Mouse (Mus musculus): ENCODE measurements around the gene Ireb2. TPM values are rescaled to one million over a fixed set of nuclear protein-coding genes. Genes with fewer than 3 reads are reported as not detected.
A peak's percentile ranks its signal among the peaks of the same experiment; 100 is the strongest.
"Not testable (repeated sequence)": the region's sequence is repeated elsewhere in the genome, so short reads cannot be mapped to it uniquely, and the experiment has no call there.

Gene Ireb2
- total RNA-seq, 1 experiment from 2014 or later = 61.2 TPM

DNA sequence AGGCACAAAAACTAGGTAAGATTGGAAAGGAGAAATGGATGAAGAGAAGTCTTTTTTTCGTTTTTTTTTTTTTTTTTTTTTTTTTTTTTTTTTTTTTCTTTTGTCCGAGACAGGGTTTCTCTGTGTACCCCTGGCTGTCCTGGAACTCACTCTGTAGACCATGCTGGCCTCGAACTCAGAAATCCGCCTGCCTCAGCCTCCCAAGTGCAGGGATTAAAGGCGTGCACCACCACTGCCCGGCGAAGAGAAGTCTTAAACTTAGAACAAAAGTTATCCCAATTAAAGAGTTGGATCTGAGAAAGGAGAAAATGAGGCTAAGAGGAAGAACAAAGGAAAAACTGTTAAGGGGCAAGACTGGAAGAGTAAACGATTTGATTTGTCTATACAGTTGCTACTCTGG, 86.6 kb downstream of the Ireb2 start:
- not testable (repeated sequence) for ATAC-seq (replicated peaks in 1 of 2; ENCODE audit: insufficient read depth in 1 of 2, low FRiP score in 2 of 2, low TSS enrichment in 1 of 2, low read depth in 1 of 2, poor library complexity in 2 of 2, severe bottlenecking in 2 of 2)

DNA sequence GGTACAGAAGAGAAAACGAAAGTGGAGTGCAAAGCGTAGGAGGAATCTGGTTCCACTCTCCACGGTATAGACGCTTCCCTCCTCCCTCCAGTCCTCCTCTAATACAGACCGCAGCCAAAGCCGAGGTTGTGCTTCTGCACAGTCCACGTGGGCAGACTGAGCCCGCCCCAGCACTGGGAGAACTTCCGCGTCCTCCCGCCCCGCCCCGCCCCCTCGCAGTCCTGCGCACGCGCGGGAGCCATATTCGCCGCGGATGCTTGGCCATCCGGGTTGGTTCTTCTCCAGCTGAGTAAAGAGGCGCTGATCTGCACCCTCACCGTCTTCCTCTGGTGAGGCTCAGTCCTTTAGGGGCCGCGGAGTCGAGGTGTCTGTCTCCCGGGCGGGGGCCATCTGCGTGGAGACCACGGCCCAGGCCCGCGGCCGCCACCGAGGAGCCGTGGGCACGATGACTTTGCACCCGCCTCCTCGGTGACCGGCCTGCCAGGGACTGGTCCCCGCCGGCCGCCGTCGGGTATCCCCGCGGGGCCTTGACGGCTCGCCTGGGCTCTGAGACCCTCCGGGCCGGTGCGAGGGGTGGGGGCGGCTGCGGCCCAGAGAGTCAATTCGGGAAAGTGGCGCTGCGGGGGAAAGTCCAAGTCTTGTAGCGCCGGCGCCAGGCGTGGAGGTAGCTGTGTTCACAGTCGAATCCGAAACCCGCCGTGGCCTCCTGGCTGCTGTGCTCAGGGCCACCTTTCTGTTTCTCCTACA, 87.2 kb downstream of the Ireb2 start, which contains the start of the genes Psma4 and AY074887:
Psma4 (plus strand) TSS at position 216 of the 747 bp plus-strand sequence.
AY074887 (minus strand) TSS at position 424 of the 747 bp plus-strand sequence.
- peak; percentile 98 to 99 for ATAC-seq (replicated peaks in 1 of 2; ENCODE audit: insufficient read depth in 1 of 2, low FRiP score in 2 of 2, low TSS enrichment in 1 of 2, low read depth in 1 of 2, poor library complexity in 2 of 2, severe bottlenecking in 2 of 2)

DNA sequence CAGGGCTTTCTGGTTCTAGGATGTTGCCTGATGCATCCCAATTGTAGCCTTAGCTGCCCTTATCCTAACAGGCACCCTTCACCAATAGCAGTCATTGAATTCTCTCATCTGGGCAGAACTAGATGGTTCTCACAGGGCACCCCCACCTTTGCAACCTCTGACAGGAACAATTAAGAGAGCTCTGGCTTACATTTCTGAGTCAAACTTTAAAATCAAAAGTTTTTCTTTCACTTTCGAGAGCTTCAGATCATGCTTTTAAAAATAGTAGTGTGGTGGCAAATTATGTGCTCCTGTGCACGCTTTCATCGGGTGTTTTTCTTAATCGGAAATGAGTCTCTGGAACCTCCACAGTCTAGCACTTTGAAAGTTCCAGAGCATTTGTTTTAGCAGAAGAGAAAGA, 97.5 kb downstream of the Ireb2 start:
- ATAC-seq (replicated peaks in 1 of 2; ENCODE audit: insufficient read depth in 1 of 2, low FRiP score in 2 of 2, low TSS enrichment in 1 of 2, low read depth in 1 of 2, poor library complexity in 2 of 2, severe bottlenecking in 2 of 2) = no peak

Other genes starting within 250 kb of the Ireb2 start
- gene Acsbg1, start 201.9 kb upstream of the Ireb2 start, total RNA-seq (2017) = not detected in 2 replicates
- 4.5 and 7.7 TPM in 2 replicates for gene Dnaja4, start 164.9 kb upstream of the Ireb2 start, total RNA-seq (2017)
- 68.3 and 98.6 TPM in 2 replicates for gene Wdr61, start 129.3 kb upstream of the Ireb2 start, total RNA-seq (2017)
- gene Crabp1, start 99.0 kb upstream of the Ireb2 start, total RNA-seq (2017) = not detected in 2 replicates
- gene Hykk, start 53.5 kb downstream of the Ireb2 start, total RNA-seq (2017) = 0.40 and 1.1 TPM in 2 replicates
- gene Psma4, start 87.0 kb downstream of the Ireb2 start, total RNA-seq (2017) = 327 and 385 TPM in 2 replicates
- gene AY074887, start 87.2 kb downstream of the Ireb2 start, total RNA-seq (2017) = 3.9 TPM in 1 of 2 replicates, not detected in the other
- gene Chrna5, start 117.1 kb downstream of the Ireb2 start, total RNA-seq (2017) = not detected in 2 replicates
- gene Chrna3, start 162.8 kb downstream of the Ireb2 start, total RNA-seq (2017) = not detected in 2 replicates
- not detected in 2 replicates for gene Chrnb4, start 185.0 kb downstream of the Ireb2 start, total RNA-seq (2017)